Mouse (Mus musculus) left cerebral cortex, adult 18-20 months (tissue): ENCODE data around the gene Selenow. TPM values are rescaled to one million over a fixed set of nuclear protein-coding genes. Genes with fewer than 3 reads are reported as not detected.

ENCODE experiments used
- DNase-seq, 2 experiments: peaks; one replicate each; pipeline ENCODE4 v3.0.0; 2021 to 2022; ENCODE audit warnings: low spot score in 2 of 2, mixed read lengths in 1 of 2
- long read RNA-seq, 2 experiments: library from polyadenylated mRNA; stranded (forward); transcript quantifications; one replicate each; pipeline ENCODE4 v2.0.0; 2021
- total RNA-seq, 2 experiments: library from RNA; stranded (reverse); gene quantifications; 2 replicates each; pipeline ENCODE4 v1.2.3; 2021

Selenow gene
- 1,000 to 10,000 TPM; 1,080 TPM for total RNA-seq
- long read RNA-seq, experiment 1, transcript Selenow-201 (6 exons, 736 nt) = major isoform, 1,011 of 1,061 reads
- long read RNA-seq, experiment 1, partial matches to known transcripts = 17 of 1,061 reads
- long read RNA-seq, experiment 1, other reads (novel, unspliced or antisense) = 33 of 1,061 reads
- long read RNA-seq, experiment 2, transcript Selenow-201 (6 exons, 736 nt) = major isoform, 840 of 896 reads
- long read RNA-seq, experiment 2, partial matches to known transcripts = 27 of 896 reads
- long read RNA-seq, experiment 2, other reads (novel, unspliced or antisense) = 29 of 896 reads

GRCm38 (mm10) chr7:15922220-15922773 is at the start of gene Selenow:
Gene Selenow (minus strand): TSS chr7:15922402.
- peak; percentile 86 to 93 for DNase-seq

- DNase-seq = no peak
These were observed 47.5 kb upstream of the Selenow start for GRCm38 (mm10) chr7:15969674-15970073.

DNA sequence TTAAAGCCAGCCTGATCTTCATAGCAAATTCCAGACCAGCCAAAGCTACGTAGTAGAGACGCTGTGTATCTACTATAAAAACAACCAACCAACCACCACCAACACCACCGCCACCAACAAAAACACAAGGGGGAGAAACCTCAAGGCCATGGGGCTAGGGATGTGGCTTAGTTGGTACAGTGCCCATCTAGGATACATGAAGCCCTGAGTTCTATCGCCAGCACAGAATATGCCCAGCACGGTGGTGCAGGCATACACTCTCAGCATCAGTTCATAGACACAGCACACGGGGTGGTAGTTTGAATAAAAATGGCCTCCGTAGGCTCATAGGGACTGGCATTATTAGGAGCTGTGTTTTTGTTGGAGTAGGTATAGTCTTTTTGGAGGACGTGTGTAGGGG is 46.1 kb upstream of the Selenow start:
- DNase-seq = no peak

DNA sequence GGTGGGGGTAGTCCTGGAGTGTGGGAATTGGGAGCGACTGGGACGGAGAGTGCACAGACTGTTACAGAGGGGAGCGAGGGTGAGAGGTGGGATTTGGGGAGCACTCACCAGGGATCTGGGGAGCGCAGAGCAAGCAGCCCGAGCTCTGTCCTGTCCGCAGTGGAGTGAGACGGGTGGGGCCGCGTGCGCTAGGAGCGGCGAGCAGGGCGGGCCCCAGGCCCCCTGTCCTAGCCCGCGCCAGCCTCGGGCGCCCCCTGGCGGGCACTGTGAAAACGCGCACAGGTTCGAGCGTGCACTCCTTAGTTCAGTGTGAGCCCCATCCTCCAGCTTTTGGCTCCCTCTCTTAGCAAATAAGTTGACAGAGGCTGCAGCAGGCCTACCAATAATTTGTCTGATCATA is 45.1 kb upstream of the Selenow start, which contains the start of gene Ehd2:
Ehd2 (minus strand) TSS at position 256 of the 400 bp plus-strand sequence.
- peak; percentile 42 to 62 for DNase-seq

GRCm38 (mm10) chr7:15966489-15966888 is 44.3 kb upstream of the Selenow start:
- DNase-seq = no peak

GRCm38 (mm10) chr7:15963798-15964652 is 41.8 kb upstream of the Selenow start:
- no peak for DNase-seq

DNA sequence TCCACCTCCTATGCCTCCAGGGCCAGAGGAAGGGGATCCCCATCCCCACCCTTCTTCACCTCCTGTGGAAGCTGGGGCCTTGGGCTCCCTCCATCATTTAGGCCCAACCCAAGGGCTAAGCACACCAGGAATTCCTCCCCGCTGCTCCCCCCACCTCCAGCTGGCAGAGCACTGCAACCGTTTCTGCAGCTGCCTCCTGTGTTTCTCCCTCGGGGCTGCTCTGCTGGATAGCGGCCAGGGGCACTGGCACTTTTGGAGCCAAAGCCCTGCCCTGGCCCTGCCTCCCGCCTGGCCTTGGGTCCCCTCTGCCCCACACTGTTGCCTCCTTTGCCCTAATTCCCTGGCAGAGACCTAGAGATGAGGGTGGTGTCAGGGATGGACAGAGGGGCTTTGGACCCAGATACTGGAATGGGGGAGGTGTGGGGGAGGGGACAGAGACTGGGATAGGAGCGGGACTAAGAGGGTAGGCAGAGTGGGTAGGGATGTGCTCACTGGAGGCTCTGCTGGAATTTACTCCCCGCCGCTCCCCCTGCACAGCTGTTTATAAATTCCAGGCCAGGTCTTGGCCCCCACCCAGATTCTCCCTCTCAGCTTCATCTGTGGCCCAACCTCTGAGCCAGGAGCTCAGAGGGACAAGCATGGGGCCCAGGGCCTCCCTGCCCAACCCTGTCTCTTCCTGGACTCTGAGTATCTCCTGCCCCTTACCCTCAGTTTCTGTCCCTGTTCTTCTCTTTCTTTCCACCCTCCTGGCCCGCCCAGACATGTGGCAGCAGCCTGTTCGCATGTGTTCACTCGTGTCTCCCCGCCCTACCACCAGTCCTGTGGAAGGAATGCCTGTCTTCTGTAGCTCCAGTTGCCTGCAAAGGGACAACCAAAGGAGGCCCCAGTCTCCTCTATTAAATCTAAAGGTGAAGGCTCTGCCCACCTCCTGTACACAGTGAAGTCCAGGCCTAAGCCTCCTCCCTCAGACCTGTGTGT is 40.4 kb upstream of the Selenow start:
- DNase-seq = peak in 1 of 2 experiments; percentile 22

- no peak for DNase-seq
These were observed 39.6 kb upstream of the Selenow start for GRCm38 (mm10) chr7:15961798-15962197.

DNA sequence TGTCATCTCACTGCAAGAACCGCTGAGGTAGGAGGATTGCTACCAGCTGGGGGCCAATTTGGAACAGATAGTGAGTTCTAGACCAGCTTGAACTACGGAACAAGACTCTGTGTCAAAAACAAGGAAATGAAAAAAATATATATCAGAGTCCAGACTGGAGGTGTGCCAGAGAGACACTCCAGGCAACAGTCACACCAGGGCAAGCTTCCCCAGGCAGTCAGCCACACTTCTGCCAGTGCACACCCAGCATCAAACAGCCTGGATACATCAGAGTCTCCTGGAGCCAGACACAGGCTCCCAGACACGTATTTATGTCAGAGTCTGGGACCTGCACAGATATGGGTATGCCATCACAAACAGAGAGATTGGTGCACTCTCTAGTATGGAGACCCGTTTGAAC is 39.0 kb upstream of the Selenow start:
- no peak for DNase-seq

GRCm38 (mm10) chr7:15960691-15961090 is 38.5 kb upstream of the Selenow start:
- DNase-seq = no peak

DNA sequence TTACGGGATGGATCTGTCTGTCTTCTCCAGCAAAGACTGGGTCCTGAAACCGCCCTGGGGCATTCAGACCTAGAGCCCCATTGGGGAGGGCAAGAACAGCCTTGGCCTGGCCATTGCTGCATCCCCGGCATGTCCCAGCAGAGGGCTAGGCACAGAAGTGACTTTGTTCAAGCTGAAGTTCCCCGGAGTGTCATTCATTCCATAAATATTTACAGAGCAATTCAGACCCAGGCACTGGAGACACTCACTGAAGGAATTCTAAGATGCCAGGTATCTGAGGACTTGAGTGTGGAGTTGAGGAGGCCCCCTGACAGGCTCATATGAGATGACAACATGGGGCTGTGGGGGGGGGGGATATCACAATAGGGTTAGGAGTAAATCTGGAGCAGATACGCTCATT is 33.9 kb upstream of the Selenow start:
- DNase-seq = no peak

GRCm38 (mm10) chr7:15955509-15955908 is 33.3 kb upstream of the Selenow start:
- no peak for DNase-seq

GRCm38 (mm10) chr7:15954978-15955443 is 32.8 kb upstream of the Selenow start:
- DNase-seq = no peak

- DNase-seq = no peak
These were observed 32.2 kb upstream of the Selenow start for GRCm38 (mm10) chr7:15954436-15954835.

DNA sequence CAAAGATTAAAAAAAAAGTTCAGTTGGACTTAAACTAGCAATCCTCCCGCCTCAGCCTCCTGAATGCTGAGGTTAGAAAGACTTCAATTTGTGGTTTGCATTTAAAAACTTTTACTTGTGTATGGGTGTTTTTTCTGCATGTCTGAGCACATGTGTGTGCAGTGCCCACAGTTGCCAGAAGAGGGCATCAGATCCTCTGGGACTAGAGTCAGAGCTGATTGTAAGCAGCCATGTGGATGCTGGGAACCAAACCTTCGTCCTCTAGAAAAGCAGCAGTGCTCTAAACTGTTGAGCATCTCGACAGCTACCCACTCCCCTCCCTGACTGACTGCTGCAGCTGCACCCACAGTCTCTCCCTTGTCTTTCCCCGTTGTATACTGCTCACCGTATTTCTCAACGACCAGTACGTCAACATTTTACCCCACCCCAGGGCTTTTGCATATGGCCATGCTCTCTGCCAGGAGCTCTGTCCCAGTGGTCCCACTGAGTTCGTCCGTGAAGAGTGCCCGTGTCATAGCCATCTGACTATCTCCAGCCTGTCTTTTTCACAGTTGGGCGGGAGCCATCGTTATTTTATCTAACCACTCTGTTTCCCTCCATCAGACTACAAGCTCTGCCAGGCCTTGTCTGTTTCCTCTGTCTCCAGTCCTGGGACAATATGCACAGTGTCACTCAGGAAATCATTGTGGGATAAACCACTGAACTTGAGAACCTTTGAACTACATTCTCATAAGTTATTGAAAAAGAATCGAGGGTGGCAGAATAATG is 31.3 kb upstream of the Selenow start:
- DNase-seq = no peak

GRCm38 (mm10) chr7:15952416-15952815 is 30.2 kb upstream of the Selenow start:
- DNase-seq = no peak

DNA sequence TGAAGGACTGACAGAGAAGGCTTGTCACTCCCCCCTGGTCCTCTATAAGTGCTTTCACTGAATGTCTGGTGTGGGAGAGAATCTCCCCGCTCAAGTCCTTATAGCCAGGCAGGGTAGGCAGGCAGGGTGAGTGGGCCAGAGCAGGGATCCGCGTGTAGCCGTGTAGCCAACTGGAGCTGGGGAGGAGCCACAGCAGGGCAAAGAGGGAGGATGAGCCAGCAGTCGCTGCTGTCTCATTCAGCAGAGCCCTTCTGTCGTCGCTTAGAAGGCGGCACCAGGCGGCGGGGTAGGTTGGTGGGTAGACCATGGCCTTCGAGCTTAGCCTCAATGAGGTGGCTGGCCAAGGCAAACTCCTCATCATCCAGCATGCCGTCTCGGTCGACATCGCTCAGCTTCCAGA is 27.8 kb upstream of the Selenow start:
- no peak for DNase-seq

- DNase-seq = no peak
These were observed 27.1 kb upstream of the Selenow start for GRCm38 (mm10) chr7:15949216-15949790.

DNA sequence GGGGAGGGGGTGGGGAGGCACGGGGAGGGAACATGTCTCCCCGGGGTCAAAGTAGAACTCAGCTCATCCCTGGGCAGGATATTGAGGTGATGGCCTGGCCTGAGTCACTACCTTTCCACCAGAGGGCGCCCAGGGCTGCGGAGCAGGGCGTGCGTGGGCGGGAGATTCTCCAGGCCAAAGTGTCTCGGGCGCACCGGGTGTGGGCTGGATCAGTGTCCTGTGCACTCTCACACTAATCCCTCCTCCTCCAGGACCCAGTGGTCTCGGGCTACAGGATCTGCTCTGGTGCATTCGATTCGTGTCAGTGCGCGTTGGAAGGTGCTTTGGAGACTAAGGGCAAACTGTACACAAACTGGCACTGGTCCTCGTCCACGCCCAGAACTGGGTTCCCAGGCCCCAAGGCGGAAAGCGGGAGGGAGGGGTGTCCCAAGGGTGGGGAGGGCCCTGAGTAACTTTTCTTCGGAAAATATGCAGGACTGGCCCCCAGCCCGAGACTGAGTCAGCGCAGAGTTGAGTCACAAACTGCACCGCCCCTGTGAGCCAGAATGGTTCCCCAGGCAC is 26.3 kb upstream of the Selenow start:
- DNase-seq = peak; percentile 71 to 72
